Mouse (Mus musculus) forebrain, embryonic 16.5 days (tissue): ENCODE results near the gene Prrg3. TPM values are rescaled to one million over a fixed set of nuclear protein-coding genes. Genes with fewer than 3 reads are reported as not detected.
A peak's percentile ranks its signal among the peaks of the same experiment; 100 is the strongest.
"Not testable (repeated sequence)": the region's sequence is repeated elsewhere in the genome, so short reads cannot be mapped to it uniquely, and the experiment has no call there.

Experiments
- ATAC-seq: fragments of 200-750 bp; cut with Nextera tagmentation; 2 replicates; pipeline ENCODE4 v1.8.0; 2017; ENCODE audit warnings: mild to moderate bottlenecking, moderate library complexity
- H3K27ac ChIP-seq: fragments of 300-500 bp; sonication (generic); 2 replicates; pipeline ENCODE4 v1.5.1; 2014; ENCODE audit warnings: low read length, control low read depth
- H3K27me3 ChIP-seq: fragments of 300-500 bp; sonication (generic); replicated peaks from 2 replicates; pipeline ENCODE4 v1.6.1; 2014; ENCODE audit warnings: low read length; ENCODE audit not compliant: control insufficient read depth, insufficient read depth
- H3K36me3 ChIP-seq: fragments of 300-500 bp; sonication (generic); 2 replicates; pipeline ENCODE4 v1.6.1; 2014; ENCODE audit not compliant: control insufficient read depth, insufficient read depth
- H3K4me1 ChIP-seq: fragments of 300-500 bp; sonication (generic); replicated peaks from 2 replicates; pipeline ENCODE4 v1.6.1; 2014; ENCODE audit warnings: low read length; ENCODE audit not compliant: control insufficient read depth, insufficient read depth
- H3K4me2 ChIP-seq: fragments of 300-500 bp; sonication (generic); 2 replicates; pipeline ENCODE4 v1.6.1; 2014; ENCODE audit warnings: mild to moderate bottlenecking, low read length, control low read depth
- H3K4me3 ChIP-seq: fragments of 300-500 bp; sonication (generic); replicated peaks from 2 replicates; pipeline ENCODE4 v1.5.1; 2014; ENCODE audit warnings: mild to moderate bottlenecking, low read length, control low read depth
- H3K9ac ChIP-seq: fragments of 300-500 bp; sonication (generic); replicated peaks from 2 replicates; pipeline ENCODE4 v1.6.1; 2014; ENCODE audit warnings: low read depth, low read length, control low read depth
- H3K9me3 ChIP-seq: fragments of 300-500 bp; sonication (generic); 2 replicates; pipeline ENCODE4 v1.6.1; 2016; ENCODE audit warnings: low read length; ENCODE audit not compliant: control insufficient read depth
- WGBS: fragments of 180-500 bp; shearing (Covaris S2); extraction: QIAGEN DNeasy Blood & Tissue Kit; methylation state at CpG from one replicate; pipeline ENCODE4 v1.1.7; 2014; 5-methylcytosine and 5-hydroxymethylcytosine counted together
- polyA plus RNA-seq: library from polyadenylated mRNA; unstranded; fragments of >200 nt; fragmentation: Nextera tagmentation; extraction: Ambion mirVana; gene quantifications from 2 replicates; pipeline ENCODE4 v1.2.1, GENCODE M21; 2015

The Prrg3 gene
- 8.9 and 10.4 TPM in 2 replicates for polyA plus RNA-seq

GRCm38 (mm10) chrX:71962073-71963051, at the start of gene Prrg3:
Gene Prrg3 (plus strand): TSS chrX:71962624.
- peaks cover 3% of the 10 kb centered on the region; the same call in 1 of the 2 replicates for H3K4me1 ChIP-seq
- H3K9ac ChIP-seq, result peak within 1 kb of the TSS; percentile 77
- peak; percentile 90 for ATAC-seq
- H3K27me3 ChIP-seq, result 0 out of 2 replicates have a peak, but pooled peaks cover 2% of the 10 kb centered on the region
- WGBS, result 19% methylated on average over 47 of the region's 72 CpGs
- H3K36me3 ChIP-seq, result no peaks in the 10 kb centered on the region
- H3K9me3 ChIP-seq, result no peaks in the 10 kb centered on the region
- peak within 1 kb of the TSS; percentile 61 for H3K4me3 ChIP-seq
- H3K4me2 ChIP-seq, result peak within 1 kb of the TSS; percentile 65
- H3K27ac ChIP-seq, result no peak within 1 kb of the TSS; the same call in 1 of the 2 replicates

- Histone ChIP-seq H3K27me3 (no peaks in the 10 kb centered on the region), H3K4me1 (no peaks in the 10 kb centered on the region), H3K9me3 (no peaks in the 10 kb centered on the region), H3K9ac (no peak overlapping the region), H3K27ac (no peak overlapping the region), H3K4me3 (no peak overlapping the region), H3K4me2 (no peak overlapping the region), H3K36me3 (no peaks in the 10 kb centered on the region)
- 12% methylated on average over 3 of the region's 3 CpGs for WGBS
- no peak for ATAC-seq
These were observed 15.8 kb upstream of the Prrg3 start for GRCm38 (mm10) chrX:71946631-71947030.

GRCm38 (mm10) chrX:71958366-71958765, 4.1 kb upstream of the Prrg3 start:
- no peak overlapping the region for H3K4me3 ChIP-seq
- H3K4me2 ChIP-seq, result no peak overlapping the region
- no peak for ATAC-seq
- no peaks in the 10 kb centered on the region for H3K9me3 ChIP-seq
- H3K27ac ChIP-seq, result no peak overlapping the region
- H3K27me3 ChIP-seq, result 0 out of 2 replicates have a peak, but pooled peaks cover 2% of the 10 kb centered on the region
- no peaks in the 10 kb centered on the region for H3K36me3 ChIP-seq
- H3K9ac ChIP-seq, result no peak overlapping the region
- H3K4me1 ChIP-seq, result no peaks in the 10 kb centered on the region

- H3K27me3 ChIP-seq, result 0 out of 2 replicates have a peak, but pooled peaks cover 2% of the 10 kb centered on the region
- H3K4me1 ChIP-seq, result peaks cover 3% of the 10 kb centered on the region; the same call in 1 of the 2 replicates
- peak overlapping the region; percentile 65 for H3K4me2 ChIP-seq
- peak overlapping the region; percentile 77 for H3K9ac ChIP-seq
- H3K36me3 ChIP-seq, result no peaks in the 10 kb centered on the region
- 14% methylated on average over 9 of the region's 9 CpGs for WGBS
- ATAC-seq, result peak; percentile 66
- no peak overlapping the region; the same call in 1 of the 2 replicates for H3K27ac ChIP-seq
- no peaks in the 10 kb centered on the region for H3K9me3 ChIP-seq
- H3K4me3 ChIP-seq, result peak overlapping the region; percentile 61
These were observed 970 bp downstream of the Prrg3 start for GRCm38 (mm10) chrX:71963275-71963912.

GRCm38 (mm10) chrX:71968216-71968615, 5.8 kb downstream of the Prrg3 start:
- Histone ChIP-seq H3K9me3 (no peaks in the 10 kb centered on the region), H3K27me3 (no peaks in the 10 kb centered on the region), H3K4me2 (no peak overlapping the region), H3K9ac (no peak overlapping the region), H3K36me3 (no peaks in the 10 kb centered on the region), H3K4me3 (no peak overlapping the region), H3K27ac (no peak overlapping the region), H3K4me1 (peaks cover 7% of the 10 kb centered on the region; the same call in 1 of the 2 replicates)
- ATAC-seq, result no peak
- 77% methylated on average over 1 of the region's 1 CpGs for WGBS

- H3K4me1 ChIP-seq, result peaks cover 4% of the 10 kb centered on the region; the same call in 1 of the 2 replicates
- H3K36me3 ChIP-seq, result no peaks in the 10 kb centered on the region
- no peak overlapping the region for H3K27ac ChIP-seq
- no peak overlapping the region for H3K4me3 ChIP-seq
- WGBS, result 79% methylated on average over 6 of the region's 6 CpGs
- no peaks in the 10 kb centered on the region for H3K9me3 ChIP-seq
- no peaks in the 10 kb centered on the region for H3K27me3 ChIP-seq
- no peak for ATAC-seq
- no peak overlapping the region for H3K9ac ChIP-seq
- no peak overlapping the region for H3K4me2 ChIP-seq
These were observed 6.4 kb downstream of the Prrg3 start for GRCm38 (mm10) chrX:71968816-71969215.

- no peak overlapping the region for H3K27ac ChIP-seq
- H3K36me3 ChIP-seq, result no peaks in the 10 kb centered on the region
- H3K4me2 ChIP-seq, result no peak overlapping the region
- no peaks in the 10 kb centered on the region for H3K9me3 ChIP-seq
- peak; percentile 80 for ATAC-seq
- no peak overlapping the region for H3K4me3 ChIP-seq
- H3K27me3 ChIP-seq, result no peaks in the 10 kb centered on the region
- WGBS, result 31% methylated on average over 5 of the region's 5 CpGs
- H3K9ac ChIP-seq, result no peak overlapping the region
- H3K4me1 ChIP-seq, result peaks cover 4% of the 10 kb centered on the region; the same call in 1 of the 2 replicates
These were observed 8.9 kb downstream of the Prrg3 start for GRCm38 (mm10) chrX:71971325-71971724.

- no peak for ATAC-seq
- H3K9me3 ChIP-seq, result no peaks in the 10 kb centered on the region
- H3K27ac ChIP-seq, result no peak within 1 kb of the TSS
- no peaks in the 10 kb centered on the region for H3K36me3 ChIP-seq
- H3K4me3 ChIP-seq, result no peak within 1 kb of the TSS
- H3K4me1 ChIP-seq, result peaks cover 4% of the 10 kb centered on the region; the same call in 1 of the 2 replicates
- H3K4me2 ChIP-seq, result no peak within 1 kb of the TSS
- H3K27me3 ChIP-seq, result no peaks in the 10 kb centered on the region
- H3K9ac ChIP-seq, result no peak within 1 kb of the TSS
- 75% methylated on average over 2 of the region's 2 CpGs for whole genome bisulfite sequencing
These were observed 10.3 kb downstream of the Prrg3 start, which contains the start of gene Fate1 for GRCm38 (mm10) chrX:71972686-71973085. Gene Fate1 (plus strand): TSS chrX:71972986.

- H3K4me2 ChIP-seq, ATAC-seq, H3K4me3 ChIP-seq, H3K27ac ChIP-seq, H3K9me3 ChIP-seq, H3K9ac ChIP-seq, H3K27me3 ChIP-seq, H3K4me1 ChIP-seq, H3K36me3 ChIP-seq: not testable (repeated sequence)
These were observed 15.3 kb downstream of the Prrg3 start for GRCm38 (mm10) chrX:71977681-71978080.
